Mouse (Mus musculus): ENCODE data around the gene Zfp65.
"Not testable (repeated sequence)": the region's sequence is repeated elsewhere in the genome, so short reads cannot be mapped to it uniquely, and the experiment has no call there.

DNA sequence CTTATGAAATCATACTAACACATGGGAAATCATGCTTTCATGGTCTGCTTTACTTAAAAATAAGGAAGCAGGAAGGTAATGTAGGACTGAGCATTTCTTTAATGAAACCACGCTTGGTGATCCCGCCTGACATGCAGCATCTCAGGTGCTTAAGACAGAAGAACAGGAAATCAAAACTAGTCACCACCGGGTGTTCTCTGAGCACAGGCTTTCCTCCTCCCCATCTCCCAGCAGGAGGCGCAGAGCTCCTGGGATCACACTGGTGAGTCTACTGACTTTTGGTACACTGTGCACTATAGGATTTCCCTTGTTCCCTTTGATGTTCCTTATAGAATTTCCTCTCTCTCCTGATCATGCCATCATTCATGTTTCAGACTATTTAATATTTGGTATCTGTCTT, 468 bp upstream of the Zfp65 start:
- not testable (repeated sequence) for TF ChIP-seq CTCF (IDR thresholded peaks at IDR 0.05; ENCODE audit: low read depth, low read length); POLR2AphosphoS5 (IDR thresholded peaks at IDR 0.05; ENCODE audit: insufficient replicate concordance, low read depth, low read length); GATA1 (IDR thresholded peaks at IDR 0.05; ENCODE audit: borderline replicate concordance, low read length)

Data from G1E (cell line).